Mouse (Mus musculus) hindbrain, embryonic 15.5 days (tissue): ENCODE measurements at regions not wholly inside any gene's neighbourhood (a gene's known extent, or its start where the extent isn't known, plus 50 kb on each side); places are given as distances from the start of the nearest gene placed in this dataset.

Experiments
- ATAC-seq: fragments of 200-750 bp; cut with Nextera tagmentation; 2 replicates; pipeline ENCODE4 v1.8.0; 2017; ENCODE audit warnings: low read depth, moderate number of reproducible peaks, moderate TSS enrichment; ENCODE audit not compliant: low FRiP score
- H3K27ac ChIP-seq: fragments of 300-500 bp; sonication (generic); replicated peaks from 2 replicates; pipeline ENCODE4 v1.5.1; 2015; ENCODE audit warnings: mild to moderate bottlenecking, inconsistent platforms
- H3K27me3 ChIP-seq: fragments of 300-500 bp; sonication (generic); 2 replicates; pipeline ENCODE4 v1.6.1; 2015; ENCODE audit warnings: control low read depth, inconsistent platforms
- H3K36me3 ChIP-seq: fragments of 300-500 bp; sonication (generic); 2 replicates; pipeline ENCODE4 v1.6.1; 2015; ENCODE audit warnings: control low read depth, inconsistent platforms
- H3K4me1 ChIP-seq: fragments of 300-500 bp; sonication (generic); replicated peaks from 2 replicates; pipeline ENCODE4 v1.6.1; 2015; ENCODE audit warnings: control low read depth, inconsistent platforms
- H3K4me2 ChIP-seq: fragments of 300-500 bp; sonication (generic); 2 replicates; pipeline ENCODE4 v1.6.1; 2015; ENCODE audit warnings: moderate library complexity, mild to moderate bottlenecking, inconsistent platforms
- H3K4me3 ChIP-seq: fragments of 300-500 bp; sonication (generic); 2 replicates; pipeline ENCODE4 v1.5.1; 2015; ENCODE audit warnings: mild to moderate bottlenecking, inconsistent platforms
- H3K9ac ChIP-seq: fragments of 300-500 bp; sonication (generic); 2 replicates; pipeline ENCODE4 v1.6.1; 2015; ENCODE audit warnings: inconsistent platforms
- H3K9me3 ChIP-seq: fragments of 300-500 bp; sonication (generic); 2 replicates; pipeline ENCODE4 v1.6.1; 2016; ENCODE audit warnings: control low read depth, inconsistent platforms
- WGBS: fragments of 180-500 bp; shearing (Covaris S2); methylation state at CpG from one replicate; pipeline ENCODE4 v1.1.7; 2015; 5-methylcytosine and 5-hydroxymethylcytosine counted together

- WGBS = 18% methylated on average over 2 of the region's 2 CpGs
- H3K9ac ChIP-seq = no peak overlapping the region
- H3K27ac ChIP-seq = no peak overlapping the region
- no peaks in the 10 kb centered on the region for H3K27me3 ChIP-seq
- H3K4me2 ChIP-seq = no peak overlapping the region
- peak; percentile 20; the same call in 1 of the 2 replicates for ATAC-seq
- H3K9me3 ChIP-seq = no peaks in the 10 kb centered on the region
- no peaks in the 10 kb centered on the region for H3K36me3 ChIP-seq
- no peaks in the 10 kb centered on the region for H3K4me1 ChIP-seq
- no peak overlapping the region for H3K4me3 ChIP-seq
Measured at GRCm38 (mm10) chr15:42913285-42913684, 2779.1 kb downstream of the 9330182O14Rik start.

- Histone ChIP-seq H3K27ac (no peak overlapping the region), H3K27me3 (no peaks in the 10 kb centered on the region), H3K4me3 (no peak overlapping the region), H3K36me3 (no peaks in the 10 kb centered on the region), H3K9ac (no peak overlapping the region), H3K9me3 (no peaks in the 10 kb centered on the region), H3K4me1 (no peaks in the 10 kb centered on the region), H3K4me2 (no peak overlapping the region)
- ATAC-seq = peak; percentile 63; the same call in 1 of the 2 replicates
- WGBS = 10% methylated on average over 3 of the region's 3 CpGs
Measured at GRCm38 (mm10) chr15:42914099-42914498, 2779.9 kb downstream of the 9330182O14Rik start.

DNA sequence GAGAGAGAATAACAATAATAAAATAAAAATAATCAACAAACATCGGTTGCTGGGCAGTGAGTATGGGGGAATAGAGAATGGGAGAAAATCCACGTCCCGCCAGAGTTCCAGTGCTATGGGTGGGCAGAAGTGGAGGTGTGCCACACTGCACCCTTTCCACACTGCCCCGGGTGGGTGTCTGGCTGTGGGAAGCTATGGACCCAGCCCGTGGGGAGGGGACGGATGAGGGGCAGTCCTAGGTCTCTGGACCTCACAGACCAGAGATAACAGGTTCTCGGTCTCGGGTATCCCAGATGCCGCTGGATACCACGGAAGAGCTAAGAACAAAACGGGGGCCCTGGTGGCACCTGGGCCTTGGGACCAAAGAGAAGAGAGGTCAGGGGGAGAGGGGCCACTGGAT lies 2781.0 kb downstream of the 9330182O14Rik start:
- no peak overlapping the region for H3K9ac ChIP-seq
- WGBS = 90% methylated on average over 11 of the region's 11 CpGs
- 0 out of 2 replicates have a peak, but pooled peaks have one; percentile 51 for ATAC-seq
- H3K4me3 ChIP-seq = no peak overlapping the region
- H3K27me3 ChIP-seq = no peaks in the 10 kb centered on the region
- no peaks in the 10 kb centered on the region for H3K4me1 ChIP-seq
- no peaks in the 10 kb centered on the region for H3K9me3 ChIP-seq
- no peaks in the 10 kb centered on the region for H3K36me3 ChIP-seq
- H3K27ac ChIP-seq = no peak overlapping the region
- no peak overlapping the region for H3K4me2 ChIP-seq

GRCm38 (mm10) chr15:42921618-42922017 lies 2787.5 kb downstream of the 9330182O14Rik start:
- no peaks in the 10 kb centered on the region for H3K9me3 ChIP-seq
- no peak overlapping the region for H3K4me3 ChIP-seq
- H3K4me1 ChIP-seq = no peaks in the 10 kb centered on the region
- no peak overlapping the region for H3K27ac ChIP-seq
- H3K27me3 ChIP-seq = no peaks in the 10 kb centered on the region
- no peak overlapping the region for H3K9ac ChIP-seq
- H3K4me2 ChIP-seq = no peak overlapping the region
- ATAC-seq = no peak
- whole genome bisulfite sequencing = 70% methylated on average over 3 of the region's 3 CpGs
- H3K36me3 ChIP-seq = no peaks in the 10 kb centered on the region

DNA sequence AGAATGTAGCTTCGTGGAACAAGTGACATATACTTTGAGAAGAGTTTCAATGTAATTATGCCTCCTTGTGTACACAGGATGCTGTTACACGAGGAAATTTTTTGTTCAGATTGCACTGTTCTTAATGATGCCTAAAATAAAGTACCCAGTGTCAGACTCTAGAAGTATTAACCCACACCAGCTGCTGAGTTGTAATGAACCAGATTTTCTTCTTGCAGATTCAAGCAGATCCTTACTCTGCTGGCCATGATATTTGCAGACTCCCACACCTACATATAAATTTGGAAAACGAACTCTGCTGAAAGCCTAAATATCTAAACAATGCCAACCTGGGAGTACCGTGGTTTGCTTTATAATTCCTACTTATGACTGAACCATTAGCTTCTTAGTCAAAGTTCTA lies 2794.2 kb downstream of the 9330182O14Rik start:
- Histone ChIP-seq H3K4me2 (no peak overlapping the region), H3K9me3 (no peaks in the 10 kb centered on the region), H3K4me3 (no peak overlapping the region), H3K9ac (no peak overlapping the region), H3K36me3 (no peaks in the 10 kb centered on the region), H3K4me1 (no peaks in the 10 kb centered on the region), H3K27ac (no peak overlapping the region), H3K27me3 (no peaks in the 10 kb centered on the region)
- no peak for ATAC-seq
- 86% methylated on average over 4 of the region's 4 CpGs for WGBS

DNA sequence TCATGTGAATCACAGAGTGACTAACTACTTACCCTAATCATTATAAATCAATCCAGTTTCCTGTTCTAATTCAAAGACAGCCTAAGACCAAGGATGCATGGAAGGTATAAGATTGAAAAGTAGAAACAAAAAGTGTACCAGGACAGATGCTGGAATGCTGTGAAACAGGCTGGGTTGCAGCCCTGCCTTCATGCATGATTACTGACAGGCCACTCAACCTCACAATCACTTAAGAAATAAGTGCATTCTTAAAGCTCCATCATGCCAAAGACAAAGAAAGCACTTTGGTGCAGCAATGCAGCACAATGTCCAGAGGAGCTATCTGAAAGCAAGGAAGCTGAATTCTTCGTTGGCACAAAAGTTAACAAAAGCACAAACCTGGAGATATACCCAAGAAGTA lies 2810.4 kb downstream of the 9330182O14Rik start:
- no peak overlapping the region for H3K9ac ChIP-seq
- H3K36me3 ChIP-seq = no peaks in the 10 kb centered on the region
- H3K4me1 ChIP-seq = no peaks in the 10 kb centered on the region
- H3K27me3 ChIP-seq = no peaks in the 10 kb centered on the region
- H3K4me3 ChIP-seq = no peak overlapping the region
- 55% methylated on average over 1 of the region's 1 CpGs for whole genome bisulfite sequencing
- no peak overlapping the region for H3K27ac ChIP-seq
- H3K9me3 ChIP-seq = no peaks in the 10 kb centered on the region
- ATAC-seq = no peak
- H3K4me2 ChIP-seq = no peak overlapping the region

GRCm38 (mm10) chr15:42955167-42955566 lies 2821.0 kb downstream of the 9330182O14Rik start:
- H3K9me3 ChIP-seq = no peaks in the 10 kb centered on the region
- no peak overlapping the region for H3K4me3 ChIP-seq
- no peaks in the 10 kb centered on the region for H3K27me3 ChIP-seq
- H3K4me2 ChIP-seq = no peak overlapping the region
- H3K4me1 ChIP-seq = no peaks in the 10 kb centered on the region
- no peaks in the 10 kb centered on the region for H3K36me3 ChIP-seq
- H3K9ac ChIP-seq = no peak overlapping the region
- ATAC-seq = no peak
- 86% methylated on average over 4 of the region's 4 CpGs for WGBS
- no peak overlapping the region for H3K27ac ChIP-seq

- H3K4me2 ChIP-seq = peak overlapping the region; percentile 37
- H3K27me3 ChIP-seq = no peaks in the 10 kb centered on the region
- ATAC-seq = peak; percentile 63
- no peaks in the 10 kb centered on the region for H3K9me3 ChIP-seq
- no peak overlapping the region for H3K4me3 ChIP-seq
- WGBS = 22% methylated on average over 11 of the region's 11 CpGs
- no peak overlapping the region for H3K9ac ChIP-seq
- no peak overlapping the region for H3K27ac ChIP-seq
- H3K4me1 ChIP-seq = no peaks in the 10 kb centered on the region
- no peaks in the 10 kb centered on the region for H3K36me3 ChIP-seq
Measured at GRCm38 (mm10) chr15:42962747-42963338, 2828.7 kb downstream of the 9330182O14Rik start.

- Histone ChIP-seq H3K36me3 (no peaks in the 10 kb centered on the region), H3K9me3 (no peaks in the 10 kb centered on the region), H3K9ac (no peak overlapping the region), H3K4me1 (no peaks in the 10 kb centered on the region), H3K4me2 (no peak overlapping the region), H3K27me3 (no peaks in the 10 kb centered on the region), H3K4me3 (no peak overlapping the region), H3K27ac (no peak overlapping the region)
- ATAC-seq = no peak
- WGBS = 68% methylated on average over 3 of the region's 3 CpGs
Measured at GRCm38 (mm10) chr15:42965314-42965713, 2831.1 kb downstream of the 9330182O14Rik start.
